Mouse (Mus musculus) forebrain, embryonic 15.5 days (tissue): ENCODE measurements at regions not wholly inside any gene's neighbourhood (a gene's known extent, or its start where the extent isn't known, plus 50 kb on each side); places are given as distances from the start of the nearest gene placed in this dataset.

ENCODE experiments used
- ATAC-seq: fragments of 200-750 bp; cut with Nextera tagmentation; replicated peaks from 2 replicates; pipeline ENCODE4 v1.8.0; 2017; ENCODE audit warnings: mild to moderate bottlenecking, moderate TSS enrichment, moderate library complexity
- H3K27ac ChIP-seq: fragments of 300-500 bp; sonication (generic); replicated peaks from 2 replicates; pipeline ENCODE4 v1.5.1; 2015; ENCODE audit warnings: mild to moderate bottlenecking, inconsistent platforms
- H3K27me3 ChIP-seq: fragments of 300-500 bp; sonication (generic); 2 replicates; pipeline ENCODE4 v1.6.1; 2015; ENCODE audit warnings: inconsistent platforms
- H3K36me3 ChIP-seq: fragments of 300-500 bp; sonication (generic); 2 replicates; pipeline ENCODE4 v1.6.1; 2015; ENCODE audit warnings: mild to moderate bottlenecking, inconsistent platforms
- H3K4me1 ChIP-seq: fragments of 300-500 bp; sonication (generic); 2 replicates; pipeline ENCODE4 v1.6.1; 2015; ENCODE audit warnings: inconsistent platforms
- H3K4me2 ChIP-seq: fragments of 300-500 bp; sonication (generic); replicated peaks from 2 replicates; pipeline ENCODE4 v1.6.1; 2015; ENCODE audit warnings: mild to moderate bottlenecking, inconsistent platforms
- H3K4me3 ChIP-seq: fragments of 300-500 bp; sonication (generic); 2 replicates; pipeline ENCODE4 v1.5.1; 2015; ENCODE audit warnings: mild to moderate bottlenecking, inconsistent platforms
- H3K9ac ChIP-seq: fragments of 300-500 bp; sonication (generic); replicated peaks from 2 replicates; pipeline ENCODE4 v1.6.1; 2015; ENCODE audit warnings: mild to moderate bottlenecking, inconsistent platforms
- H3K9me3 ChIP-seq: fragments of 300-500 bp; sonication (generic); 2 replicates; pipeline ENCODE4 v1.6.1; 2016; ENCODE audit warnings: inconsistent platforms
- WGBS: fragments of 180-500 bp; shearing (Covaris S2); methylation state at CpG from one replicate; pipeline ENCODE4 v1.1.7; 2015; ENCODE audit warnings: mixed read lengths; 5-methylcytosine and 5-hydroxymethylcytosine counted together

GRCm38 (mm10) chr17:79960688-79961087 lies 64.8 kb upstream of the Atl2 start:
- no peak overlapping the region for H3K9ac ChIP-seq
- H3K4me1 ChIP-seq = no peaks in the 10 kb centered on the region
- H3K27me3 ChIP-seq = no peaks in the 10 kb centered on the region
- H3K4me2 ChIP-seq = no peak overlapping the region
- ATAC-seq = no peak
- no peak overlapping the region for H3K4me3 ChIP-seq
- H3K9me3 ChIP-seq = no peaks in the 10 kb centered on the region
- H3K36me3 ChIP-seq = no peaks in the 10 kb centered on the region
- WGBS = 46% methylated on average over 3 of the region's 3 CpGs
- no peak overlapping the region for H3K27ac ChIP-seq

DNA sequence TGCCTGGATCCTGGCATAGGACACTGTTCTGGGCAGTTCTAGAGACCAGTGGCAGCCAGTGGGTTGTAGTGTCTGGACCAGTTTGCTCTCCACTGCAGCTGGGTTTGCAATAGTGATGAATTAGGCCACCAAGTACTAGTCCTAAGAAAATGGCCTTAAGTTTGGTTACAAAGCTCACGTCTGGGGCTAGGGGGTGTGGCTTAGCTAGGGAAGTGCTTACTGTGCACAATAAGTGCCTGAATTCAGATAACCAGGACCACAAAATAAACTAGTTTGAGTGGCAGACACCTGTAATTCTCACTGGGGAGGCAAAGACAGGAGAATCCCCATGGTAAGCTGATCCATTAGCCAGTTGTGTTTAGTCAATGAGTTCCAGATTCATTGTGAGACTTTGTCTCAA lies 59.3 kb upstream of the Atl2 start:
- Histone ChIP-seq H3K9ac (no peak overlapping the region), H3K4me2 (no peak overlapping the region), H3K9me3 (no peaks in the 10 kb centered on the region), H3K4me1 (peaks cover 15% of the 10 kb centered on the region), H3K27me3 (no peaks in the 10 kb centered on the region), H3K36me3 (no peaks in the 10 kb centered on the region), H3K27ac (no peak overlapping the region), H3K4me3 (no peak overlapping the region)
- no peak for ATAC-seq
- WGBS = 35% methylated on average over 1 of the region's 1 CpGs

GRCm38 (mm10) chr17:79954624-79955244 lies 58.8 kb upstream of the Atl2 start:
- 45% methylated on average over 6 of the region's 6 CpGs for WGBS
- no peak overlapping the region for H3K9ac ChIP-seq
- 0 out of 2 replicates have a peak, but pooled peaks have one; percentile 31 for ATAC-seq

DNA sequence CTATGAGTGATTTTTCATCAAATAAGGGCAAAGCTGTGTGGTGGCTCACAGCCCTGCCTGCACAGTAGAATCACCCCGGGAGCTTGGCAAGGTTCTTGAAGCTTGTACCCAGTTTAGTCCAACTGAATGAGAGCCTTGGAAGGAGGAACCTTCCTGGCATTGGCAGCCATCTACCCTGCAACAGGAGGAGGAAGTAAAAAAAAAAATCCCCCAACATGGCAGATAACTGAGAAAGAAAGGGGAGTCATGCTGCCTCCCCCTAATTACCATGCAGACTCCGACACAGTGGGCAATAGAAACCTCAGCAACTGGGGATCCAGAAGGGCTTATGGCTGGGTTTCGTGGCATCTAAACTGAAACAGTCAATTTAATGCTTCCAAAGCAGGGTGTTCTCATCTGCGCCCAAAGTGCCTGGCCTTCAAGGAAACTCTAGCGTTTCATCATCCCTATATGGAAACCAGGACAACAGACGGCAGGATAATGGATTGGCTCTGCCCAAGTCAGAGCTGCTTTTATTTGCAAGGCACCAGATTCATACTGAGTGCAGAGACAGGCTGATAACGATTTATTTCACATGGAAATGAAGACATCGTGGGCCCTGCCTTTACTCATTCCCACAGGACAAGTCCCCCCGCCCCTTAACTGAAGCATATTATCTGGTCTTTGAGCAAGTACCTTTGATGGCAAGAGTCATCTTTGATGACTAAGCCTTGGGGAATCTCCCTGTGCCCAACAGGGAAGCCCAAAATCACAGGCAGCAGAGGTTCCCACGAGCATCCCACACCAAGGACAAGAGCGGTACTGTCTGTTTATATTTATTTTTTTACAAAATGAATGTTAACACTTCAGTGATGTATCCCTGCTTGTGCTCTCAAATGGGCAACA lies 52.9 kb upstream of the Atl2 start:
- Histone ChIP-seq H3K4me3 (no peak overlapping the region), H3K27ac (peak overlapping the region; percentile 77), H3K4me2 (peak overlapping the region; percentile 11; the same call in 1 of the 2 replicates), H3K4me1 (peaks cover 30% of the 10 kb centered on the region), H3K9me3 (no peaks in the 10 kb centered on the region), H3K27me3 (no peaks in the 10 kb centered on the region), H3K36me3 (no peaks in the 10 kb centered on the region), H3K9ac (no peak overlapping the region)
- WGBS = 42% methylated on average over 11 of the region's 11 CpGs
- peak; percentile 63 for ATAC-seq

More at GRCm38 (mm10) chr17:79954624-79955244, 58.8 kb upstream of the Atl2 start:
- H3K9me3 ChIP-seq = no peaks in the 10 kb centered on the region
- H3K4me3 ChIP-seq = no peak overlapping the region
- peaks cover 20% of the 10 kb centered on the region for H3K4me1 ChIP-seq
- no peaks in the 10 kb centered on the region for H3K36me3 ChIP-seq
- no peak overlapping the region for H3K4me2 ChIP-seq
- H3K27me3 ChIP-seq = no peaks in the 10 kb centered on the region
- H3K27ac ChIP-seq = no peak overlapping the region
